Mouse (Mus musculus): ENCODE measurements around the gene Sept8. TPM values are rescaled to one million over a fixed set of nuclear protein-coding genes. Genes with fewer than 3 reads are reported as not detected.
A peak's percentile ranks its signal among the peaks of the same experiment; 100 is the strongest.

The Sept8 gene
- polyA plus RNA-seq, 1 experiment, result 92.4 TPM

GRCm38 (mm10) chr11:53567224-53568014, 48.4 kb downstream of the Sept8 start, which contains the start of gene Kif3a:
Gene Kif3a, plus strand, starts transcription at chr11:53567379.
- Histone ChIP-seq H3K36me3 (ENCODE audit: control insufficient read depth, insufficient read depth) (no peaks in the 10 kb centered on the region), H3K4me3 (peak within 1 kb of the TSS; percentile 50), H3K79me2 (ENCODE audit: control insufficient read depth, insufficient read depth) (peaks cover 12% of the 10 kb centered on the region), H3ac (ENCODE audit: control insufficient read depth, insufficient read length) (peak within 1 kb of the TSS; percentile 82), H3K27me3 (ENCODE audit: control insufficient read depth, insufficient read depth, insufficient read length) (no peaks in the 10 kb centered on the region), H3K4me2 (ENCODE audit: low read depth) (peak within 1 kb of the TSS; percentile 93)
- TF ChIP-seq TCF3 (IDR thresholded peaks at IDR 0.05; ENCODE audit: insufficient read length, low read depth) (no peak), MYOG (IDR thresholded peaks at IDR 0.05; ENCODE audit: control insufficient read depth in 1 of 3, insufficient read depth in 1 of 3, insufficient read length in 2 of 3, low read depth in 2 of 3) (peak in 1 of 3 experiments; percentile 24), CEBPB (IDR thresholded peaks at IDR 0.05; ENCODE audit: insufficient read depth, poor library complexity, severe bottlenecking) (no peak), SRF (IDR thresholded peaks at IDR 0.05; ENCODE audit: control insufficient read depth, insufficient read length, low read depth) (peak; percentile 32), USF1 (IDR thresholded peaks at IDR 0.05; ENCODE audit: low read depth) (no peak), POLR2A (IDR thresholded peaks at IDR 0.05; ENCODE audit: insufficient read length, low read depth) (peak; percentile 93), MYOD1 (IDR thresholded peaks at IDR 0.05; ENCODE audit: control insufficient read depth in 1 of 3, insufficient read length in 2 of 3, low read depth in 2 of 3) (peak in 1 of 3 experiments; percentile 28), TCF12 (IDR thresholded peaks at IDR 0.05; ENCODE audit: insufficient read depth, poor library complexity, severe bottlenecking) (no peak), E2F4 (IDR thresholded peaks at IDR 0.05; ENCODE audit: insufficient read depth) (no peak), MAX (IDR thresholded peaks at IDR 0.05; ENCODE audit: low read depth) (no peak), POLR2AphosphoS2 (IDR thresholded peaks at IDR 0.05; ENCODE audit: insufficient read length, low read depth) (peak; percentile 94), REST (IDR thresholded peaks at IDR 0.05; ENCODE audit: insufficient read depth, insufficient read length) (no peak)

GRCm38 (mm10) chr11:53580562-53580961, 61.5 kb downstream of the Sept8 start:
- no peak overlapping the region for H3ac ChIP-seq (ENCODE audit: control insufficient read depth, insufficient read length)
- peaks cover 35% of the 10 kb centered on the region for H3K36me3 ChIP-seq (ENCODE audit: control insufficient read depth, insufficient read depth)
- no peaks in the 10 kb centered on the region for H3K27me3 ChIP-seq (ENCODE audit: control insufficient read depth, insufficient read depth, insufficient read length)
- H3K79me2 ChIP-seq (ENCODE audit: control insufficient read depth, insufficient read depth), result no peaks in the 10 kb centered on the region
- H3K4me2 ChIP-seq (ENCODE audit: low read depth), result no peak overlapping the region
- H3K4me3 ChIP-seq, result no peak overlapping the region
- no peak for TF ChIP-seq REST (IDR thresholded peaks at IDR 0.05; ENCODE audit: insufficient read depth, insufficient read length)
- no peak for TF ChIP-seq MYOG (IDR thresholded peaks at IDR 0.05; ENCODE audit: control insufficient read depth in 1 of 3, insufficient read depth in 1 of 3, insufficient read length in 2 of 3, low read depth in 2 of 3)
- no peak for TF ChIP-seq TCF3 (IDR thresholded peaks at IDR 0.05; ENCODE audit: insufficient read length, low read depth)
- TF ChIP-seq USF1 (IDR thresholded peaks at IDR 0.05; ENCODE audit: low read depth), result no peak
- no peak for TF ChIP-seq SRF (IDR thresholded peaks at IDR 0.05; ENCODE audit: control insufficient read depth, insufficient read length, low read depth)
- no peak for TF ChIP-seq POLR2A (IDR thresholded peaks at IDR 0.05; ENCODE audit: insufficient read length, low read depth)
- no peak for TF ChIP-seq MYOD1 (IDR thresholded peaks at IDR 0.05; ENCODE audit: control insufficient read depth in 1 of 3, insufficient read length in 2 of 3, low read depth in 2 of 3)

GRCm38 (mm10) chr11:53583151-53583550, 64.1 kb downstream of the Sept8 start:
- TF ChIP-seq MYOG (IDR thresholded peaks at IDR 0.05; ENCODE audit: control insufficient read depth in 1 of 3, insufficient read depth in 1 of 3, insufficient read length in 2 of 3, low read depth in 2 of 3) (no peak), USF1 (IDR thresholded peaks at IDR 0.05; ENCODE audit: low read depth) (no peak), SRF (IDR thresholded peaks at IDR 0.05; ENCODE audit: control insufficient read depth, insufficient read length, low read depth) (no peak)
- Histone ChIP-seq H3K4me3 (no peak overlapping the region), H3K79me2 (ENCODE audit: control insufficient read depth, insufficient read depth) (no peaks in the 10 kb centered on the region), H3K4me2 (ENCODE audit: low read depth) (no peak overlapping the region), H3ac (ENCODE audit: control insufficient read depth, insufficient read length) (no peak overlapping the region), H3K27me3 (ENCODE audit: control insufficient read depth, insufficient read depth, insufficient read length) (no peaks in the 10 kb centered on the region), H3K36me3 (ENCODE audit: control insufficient read depth, insufficient read depth) (peaks cover 47% of the 10 kb centered on the region)

- Histone ChIP-seq H3K4me3 (no peak overlapping the region), H3ac (ENCODE audit: control insufficient read depth, insufficient read length) (no peak overlapping the region), H3K36me3 (ENCODE audit: control insufficient read depth, insufficient read depth) (peaks cover 46% of the 10 kb centered on the region), H3K27me3 (ENCODE audit: control insufficient read depth, insufficient read depth, insufficient read length) (no peaks in the 10 kb centered on the region), H3K4me2 (ENCODE audit: low read depth) (no peak overlapping the region), H3K79me2 (ENCODE audit: control insufficient read depth, insufficient read depth) (no peaks in the 10 kb centered on the region)
- TF ChIP-seq POLR2AphosphoS2 (IDR thresholded peaks at IDR 0.05; ENCODE audit: insufficient read length, low read depth), result no peak
- no peak for TF ChIP-seq MYOG (IDR thresholded peaks at IDR 0.05; ENCODE audit: control insufficient read depth in 1 of 3, insufficient read depth in 1 of 3, insufficient read length in 2 of 3, low read depth in 2 of 3)
- TF ChIP-seq MYOD1 (IDR thresholded peaks at IDR 0.05; ENCODE audit: control insufficient read depth in 1 of 3, insufficient read length in 2 of 3, low read depth in 2 of 3), result no peak
- TF ChIP-seq TCF12 (IDR thresholded peaks at IDR 0.05; ENCODE audit: insufficient read depth, poor library complexity, severe bottlenecking), result no peak
- no peak for TF ChIP-seq TCF3 (IDR thresholded peaks at IDR 0.05; ENCODE audit: insufficient read length, low read depth)
- TF ChIP-seq POLR2A (IDR thresholded peaks at IDR 0.05; ENCODE audit: insufficient read length, low read depth), result no peak
- TF ChIP-seq SRF (IDR thresholded peaks at IDR 0.05; ENCODE audit: control insufficient read depth, insufficient read length, low read depth), result no peak
- no peak for TF ChIP-seq REST (IDR thresholded peaks at IDR 0.05; ENCODE audit: insufficient read depth, insufficient read length)
- TF ChIP-seq CEBPB (IDR thresholded peaks at IDR 0.05; ENCODE audit: insufficient read depth, poor library complexity, severe bottlenecking), result no peak
- no peak for TF ChIP-seq MAX (IDR thresholded peaks at IDR 0.05; ENCODE audit: low read depth)
- TF ChIP-seq E2F4 (IDR thresholded peaks at IDR 0.05; ENCODE audit: insufficient read depth), result no peak
- no peak for TF ChIP-seq USF1 (IDR thresholded peaks at IDR 0.05; ENCODE audit: low read depth)
These were observed 65.8 kb downstream of the Sept8 start for GRCm38 (mm10) chr11:53584849-53585248.

All from myocyte (in vitro differentiated cells).